27 mouse cellular contexts compared by ENCODE assay signal in genomic region chr5:3723415-3723814, GRCm38 (mm10).
A peak's percentile ranks its signal among the peaks of the same experiment; 100 is the strongest.
DNase-seq lines count a peak whose midpoint lies in the region; ATAC-seq and TF ChIP-seq lines count a peak whose summit lies in the region.
"Had no signal": no experiment of that assay in that cellular context is flagged by ENCODE, and none has a peak within 500 bp of the region (broad histone marks: within the 10 kb centered on the region; RNA-seq: fewer than 3 reads in every experiment).

No protein-coding gene starts in this region.

- peak; percentile 26 for ATAC-seq in intestine, embryonic 16.5 days
- no peak for ATAC-seq in intestine, embryonic 15.5 days
- ATAC-seq in lung, postnatal 0 days: peak; percentile 56
- 0 out of 2 replicates have a peak, but pooled peaks have one; percentile 25 for ATAC-seq in intestine, postnatal 0 days
- 0 out of 2 replicates have a peak, but pooled peaks have one; percentile 28 for ATAC-seq in liver, embryonic 15.5 days (ENCODE audit: insufficient read depth)
- ATAC-seq: activated CD4-positive, CD25-positive, alpha-beta regulatory T cell, adult 4 months; forebrain, embryonic 13.5 days; forebrain, embryonic 16.5 days had no signal

- H3K27ac ChIP-seq in intestine, embryonic 16.5 days (ENCODE audit: low read length): no peak overlapping the region
- no peak overlapping the region for H3K27ac ChIP-seq in intestine, embryonic 15.5 days
- H3K27ac ChIP-seq in lung, postnatal 0 days (ENCODE audit: low read length): no peak overlapping the region
- no peak overlapping the region for H3K27ac ChIP-seq in intestine, postnatal 0 days (ENCODE audit: low read depth, low read length)
- no peak overlapping the region for H3K27ac ChIP-seq in liver, embryonic 15.5 days (replicated peaks)
- H3K27ac ChIP-seq: forebrain, embryonic 10.5 days; forebrain, embryonic 13.5 days; gastrocnemius, adult 2 months; heart, embryonic 15.5 days; hindbrain, embryonic 14.5 days had no signal

- no peak for TF ChIP-seq CTCF in lung, postnatal 0 days (IDR thresholded peaks at IDR 0.05)
- no peak for TF ChIP-seq CTCF in intestine, postnatal 0 days (IDR thresholded peaks at IDR 0.05; ENCODE audit: low read depth)

- TF ChIP-seq EP300 in lung, postnatal 0 days (IDR thresholded peaks at IDR 0.05): no peak

- peaks cover 4% of the 10 kb centered on the region; the same call in 1 of the 2 replicates for H3K36me3 ChIP-seq in intestine, embryonic 16.5 days (ENCODE audit: control insufficient read depth, insufficient read depth, low read length)
- no peaks in the 10 kb centered on the region for H3K36me3 ChIP-seq in intestine, embryonic 15.5 days
- H3K36me3 ChIP-seq in lung, postnatal 0 days (ENCODE audit: insufficient read depth, low read length): no peaks in the 10 kb centered on the region; the same call in 1 of the 2 replicates
- H3K36me3 ChIP-seq in intestine, postnatal 0 days (ENCODE audit: control insufficient read depth, insufficient read depth): peaks cover 31% of the 10 kb centered on the region
- peaks cover 22% of the 10 kb centered on the region for H3K36me3 ChIP-seq in liver, embryonic 15.5 days (replicated peaks)

- peak; percentile 13 for DNase-seq in lung, postnatal 0 days (ENCODE audit: low spot score)
- DNase-seq in lung, postnatal 36 days: no peak
- no peak for DNase-seq in adrenal gland, postnatal 36 days
- no peak for DNase-seq in frontal cortex, postnatal 14 days (ENCODE audit: low spot score in 2 of 2)
- DNase-seq: adrenal gland, adult 8-10 months; B cell, adult 2 months; cerebellum, adult 11-12 months; cerebellum, adult 8-10 months; cerebellum, postnatal 10 days; cerebellum, postnatal 36 days; gastrocnemius, adult 2 months; gastrocnemius, postnatal 14 days; heart, adult 11 months; heart, postnatal 10 days; heart, postnatal 36 days had no signal

- H3K9me3 ChIP-seq in intestine, embryonic 16.5 days (ENCODE audit: control insufficient read depth, low read length): no peaks in the 10 kb centered on the region
- H3K9me3 ChIP-seq in intestine, embryonic 15.5 days: no peaks in the 10 kb centered on the region
- no peaks in the 10 kb centered on the region for H3K9me3 ChIP-seq in lung, postnatal 0 days (ENCODE audit: low read length)
- no peaks in the 10 kb centered on the region for H3K9me3 ChIP-seq in intestine, postnatal 0 days (ENCODE audit: control insufficient read depth)
- H3K9me3 ChIP-seq in liver, embryonic 15.5 days (replicated peaks): no peaks in the 10 kb centered on the region
- H3K9me3 ChIP-seq: forebrain, embryonic 10.5 days; forebrain, embryonic 13.5 days; heart, embryonic 15.5 days had no signal

- 90% methylated on average over 2 of the region's 2 CpGs for WGBS in intestine, embryonic 16.5 days
- 94% methylated on average over 2 of the region's 2 CpGs for WGBS in intestine, embryonic 15.5 days
- WGBS in lung, postnatal 0 days: 62% methylated on average over 2 of the region's 2 CpGs
- WGBS in intestine, postnatal 0 days: 49% methylated on average over 2 of the region's 2 CpGs
- 73% methylated on average over 2 of the region's 2 CpGs for WGBS in liver, embryonic 15.5 days (ENCODE audit: insufficient replicate concordance)

- no peak overlapping the region for H3K9ac ChIP-seq in intestine, embryonic 16.5 days (ENCODE audit: low read depth, low read length)
- H3K9ac ChIP-seq in intestine, embryonic 15.5 days: no peak overlapping the region
- no peak overlapping the region for H3K9ac ChIP-seq in lung, postnatal 0 days (replicated peaks; ENCODE audit: low read depth)
- H3K9ac ChIP-seq in intestine, postnatal 0 days (ENCODE audit: low read depth, low read length): no peak overlapping the region
- no peak overlapping the region for H3K9ac ChIP-seq in liver, embryonic 15.5 days
- H3K9ac ChIP-seq: forebrain, embryonic 13.5 days; heart, embryonic 15.5 days; hindbrain, embryonic 14.5 days had no signal

- peaks cover 5% of the 10 kb centered on the region; the same call in 1 of the 2 replicates for H3K4me1 ChIP-seq in intestine, embryonic 16.5 days (ENCODE audit: control insufficient read depth, insufficient read depth, low read length)
- no peaks in the 10 kb centered on the region for H3K4me1 ChIP-seq in intestine, embryonic 15.5 days (replicated peaks)
- no peaks in the 10 kb centered on the region for H3K4me1 ChIP-seq in lung, postnatal 0 days (ENCODE audit: insufficient read depth, low read depth, low read length)
- H3K4me1 ChIP-seq in intestine, postnatal 0 days (replicated peaks; ENCODE audit: control insufficient read depth, insufficient read depth, low read length): no peaks in the 10 kb centered on the region
- peaks cover 9% of the 10 kb centered on the region; the same call in 1 of the 2 replicates for H3K4me1 ChIP-seq in liver, embryonic 15.5 days (replicated peaks)
- H3K4me1 ChIP-seq: forebrain, embryonic 10.5 days; forebrain, embryonic 13.5 days had no signal

- H3K27me3 ChIP-seq in intestine, embryonic 16.5 days (replicated peaks; ENCODE audit: control insufficient read depth, insufficient read depth, low read length): no peaks in the 10 kb centered on the region
- no peaks in the 10 kb centered on the region for H3K27me3 ChIP-seq in intestine, embryonic 15.5 days (replicated peaks)
- no peaks in the 10 kb centered on the region for H3K27me3 ChIP-seq in lung, postnatal 0 days (replicated peaks; ENCODE audit: insufficient read depth, low read length)
- no peaks in the 10 kb centered on the region for H3K27me3 ChIP-seq in intestine, postnatal 0 days (replicated peaks; ENCODE audit: control insufficient read depth, insufficient read depth, low read length)
- H3K27me3 ChIP-seq in liver, embryonic 15.5 days: no peaks in the 10 kb centered on the region
- H3K27me3 ChIP-seq: CH12.LX; forebrain, embryonic 13.5 days; heart, embryonic 15.5 days had no signal

- H3K4me2 ChIP-seq in intestine, embryonic 16.5 days (ENCODE audit: low read depth, low read length): no peak overlapping the region
- H3K4me2 ChIP-seq in intestine, embryonic 15.5 days (replicated peaks): no peak overlapping the region
- H3K4me2 ChIP-seq in lung, postnatal 0 days (replicated peaks; ENCODE audit: low read depth, low read length): no peak overlapping the region
- H3K4me2 ChIP-seq in intestine, postnatal 0 days (replicated peaks; ENCODE audit: low read depth): no peak overlapping the region
- no peak overlapping the region for H3K4me2 ChIP-seq in liver, embryonic 15.5 days
- H3K4me2 ChIP-seq: forebrain, embryonic 13.5 days; heart, embryonic 11.5 days; heart, embryonic 15.5 days; hindbrain, embryonic 14.5 days had no signal

- no peak overlapping the region for H3K4me3 ChIP-seq in intestine, embryonic 16.5 days (ENCODE audit: low read length)
- H3K4me3 ChIP-seq in intestine, embryonic 15.5 days (replicated peaks): no peak overlapping the region
- no peak overlapping the region for H3K4me3 ChIP-seq in lung, postnatal 0 days (ENCODE audit: low read depth, low read length)
- H3K4me3 ChIP-seq in intestine, postnatal 0 days (ENCODE audit: low read depth, low read length): no peak overlapping the region
- H3K4me3 ChIP-seq in liver, embryonic 15.5 days (replicated peaks): no peak overlapping the region
- H3K4me3 ChIP-seq: forebrain, embryonic 10.5 days; forebrain, embryonic 13.5 days; gastrocnemius, adult 2 months; heart, embryonic 15.5 days had no signal
